Comparison of ENCODE assay signal across 9 mouse cellular contexts in genomic region chr10:79919251-79919849, GRCm38 (mm10). TPM values are rescaled to one million over a fixed set of nuclear protein-coding genes. Genes with fewer than 3 reads are reported as not detected.
DNase-seq lines count a peak whose midpoint lies in the region; ATAC-seq and TF ChIP-seq lines count a peak whose summit lies in the region.
"Had no signal": no experiment of that assay in that cellular context is flagged by ENCODE, and none has a peak within 500 bp of the region (broad histone marks: within the 10 kb centered on the region; RNA-seq: fewer than 3 reads in every experiment).

No protein-coding gene starts in this region.

- peak overlapping the region; percentile 43; the same call in 1 of the 2 replicates for H3K9ac ChIP-seq in hindbrain, embryonic 13.5 days
- H3K9ac ChIP-seq in hindbrain, postnatal 0 days (replicated peaks; ENCODE audit: low read length), result no peak overlapping the region
- H3K9ac ChIP-seq in embryonic facial prominence, embryonic 14.5 days (ENCODE audit: low read depth, low read length), result peak overlapping the region; percentile 37; the same call in 1 of the 2 replicates
- no peak overlapping the region for H3K9ac ChIP-seq in lung, postnatal 0 days (replicated peaks; ENCODE audit: low read depth)
- H3K9ac ChIP-seq: liver, embryonic 14.5 days had no signal

- H3K4me3 ChIP-seq in hindbrain, embryonic 13.5 days, result no peak overlapping the region
- no peak overlapping the region for H3K4me3 ChIP-seq in hindbrain, postnatal 0 days (ENCODE audit: low read length)
- H3K4me3 ChIP-seq in G1E (ENCODE audit: low read depth, low read length), result peak overlapping the region; percentile 54; the same call in 1 of the 2 replicates
- peak overlapping the region; percentile 17; the same call in 1 of the 2 replicates for H3K4me3 ChIP-seq in embryonic facial prominence, embryonic 14.5 days (ENCODE audit: low read depth, low read length)
- peak overlapping the region; percentile 10; the same call in 1 of the 2 replicates for H3K4me3 ChIP-seq in lung, postnatal 0 days (ENCODE audit: low read depth, low read length)

- TF ChIP-seq CTCF in hindbrain, postnatal 0 days (IDR thresholded peaks at IDR 0.05; ENCODE audit: low read depth), result no peak
- no peak for TF ChIP-seq CTCF in G1E (IDR thresholded peaks at IDR 0.05; ENCODE audit: low read depth, low read length)
- no peak for TF ChIP-seq CTCF in lung, postnatal 0 days (IDR thresholded peaks at IDR 0.05)

- H3K4me1 ChIP-seq in hindbrain, embryonic 13.5 days (replicated peaks), result peaks cover 61% of the 10 kb centered on the region
- peaks cover 24% of the 10 kb centered on the region for H3K4me1 ChIP-seq in hindbrain, postnatal 0 days (ENCODE audit: insufficient read depth, low read length)
- peaks cover 66% of the 10 kb centered on the region for H3K4me1 ChIP-seq in G1E (ENCODE audit: insufficient read depth, low read depth, low read length)
- peaks cover 21% of the 10 kb centered on the region for H3K4me1 ChIP-seq in embryonic facial prominence, embryonic 14.5 days (ENCODE audit: control insufficient read depth, insufficient read depth, low read length)
- peaks cover 21% of the 10 kb centered on the region; the same call in 1 of the 2 replicates for H3K4me1 ChIP-seq in lung, postnatal 0 days (ENCODE audit: insufficient read depth, low read depth, low read length)

- no peak for ATAC-seq in hindbrain, embryonic 13.5 days (ENCODE audit: low FRiP score)
- ATAC-seq in hindbrain, postnatal 0 days, result no peak
- ATAC-seq in G1E (ENCODE audit: extremely low read depth, insufficient number of reproducible peaks, low FRiP score, poor library complexity, severe bottlenecking), result no peak
- no peak for ATAC-seq in embryonic facial prominence, embryonic 14.5 days (ENCODE audit: low read depth)
- no peak for ATAC-seq in lung, postnatal 0 days

- TF ChIP-seq EP300 in lung, postnatal 0 days (IDR thresholded peaks at IDR 0.05), result no peak

- no peak overlapping the region for H3K4me2 ChIP-seq in hindbrain, embryonic 13.5 days
- H3K4me2 ChIP-seq in hindbrain, postnatal 0 days (ENCODE audit: low read depth, low read length), result no peak overlapping the region
- H3K4me2 ChIP-seq in embryonic facial prominence, embryonic 14.5 days (ENCODE audit: low read depth, low read length), result peak overlapping the region; percentile 34
- H3K4me2 ChIP-seq in lung, postnatal 0 days (replicated peaks; ENCODE audit: low read depth, low read length), result peak overlapping the region; percentile 50

- 4% methylated on average over 21 of the region's 21 CpGs for WGBS in hindbrain, embryonic 13.5 days
- WGBS in hindbrain, postnatal 0 days, result 7% methylated on average over 21 of the region's 21 CpGs
- WGBS in embryonic facial prominence, embryonic 14.5 days, result 7% methylated on average over 18 of the region's 21 CpGs
- 9% methylated on average over 20 of the region's 21 CpGs for WGBS in lung, postnatal 0 days

- peaks cover 71% of the 10 kb centered on the region for H3K27me3 ChIP-seq in hindbrain, embryonic 13.5 days
- peaks cover 53% of the 10 kb centered on the region for H3K27me3 ChIP-seq in hindbrain, postnatal 0 days (ENCODE audit: insufficient read depth, low read length)
- no peaks in the 10 kb centered on the region; the same call in 1 of the 2 replicates for H3K27me3 ChIP-seq in G1E (ENCODE audit: insufficient read depth, low read length)
- peaks cover 60% of the 10 kb centered on the region for H3K27me3 ChIP-seq in embryonic facial prominence, embryonic 14.5 days (replicated peaks; ENCODE audit: control insufficient read depth, insufficient read depth, low read length)
- peaks cover 35% of the 10 kb centered on the region for H3K27me3 ChIP-seq in lung, postnatal 0 days (replicated peaks; ENCODE audit: insufficient read depth, low read length)

- no peaks in the 10 kb centered on the region for H3K9me3 ChIP-seq in hindbrain, embryonic 13.5 days
- no peaks in the 10 kb centered on the region for H3K9me3 ChIP-seq in hindbrain, postnatal 0 days (ENCODE audit: low read length)
- peaks cover 15% of the 10 kb centered on the region for H3K9me3 ChIP-seq in G1E (replicated peaks)
- H3K9me3 ChIP-seq in embryonic facial prominence, embryonic 14.5 days (ENCODE audit: control insufficient read depth, low read length), result no peaks in the 10 kb centered on the region
- no peaks in the 10 kb centered on the region for H3K9me3 ChIP-seq in lung, postnatal 0 days (ENCODE audit: low read length)

- DNase-seq in hindbrain, postnatal 0 days (ENCODE audit: low spot score), result no peak
- DNase-seq in G1E (ENCODE audit: low spot score), result no peak
- DNase-seq in embryonic facial prominence, embryonic 14.5 days (ENCODE audit: low spot score), result no peak
- DNase-seq in lung, postnatal 0 days (ENCODE audit: low spot score), result peak; percentile 46
- DNase-seq in adrenal gland, postnatal 14 days, result no peak
- no peak for DNase-seq in right cerebral cortex, postnatal 4 days

- H3K36me3 ChIP-seq in hindbrain, embryonic 13.5 days, result no peaks in the 10 kb centered on the region
- no peaks in the 10 kb centered on the region for H3K36me3 ChIP-seq in hindbrain, postnatal 0 days (ENCODE audit: insufficient read depth, low read length)
- peaks cover 3% of the 10 kb centered on the region for H3K36me3 ChIP-seq in G1E (replicated peaks)
- no peaks in the 10 kb centered on the region for H3K36me3 ChIP-seq in embryonic facial prominence, embryonic 14.5 days (ENCODE audit: control insufficient read depth, insufficient read depth, low read length)
- H3K36me3 ChIP-seq in lung, postnatal 0 days (ENCODE audit: insufficient read depth, low read length), result no peaks in the 10 kb centered on the region

- no peak overlapping the region for H3K27ac ChIP-seq in hindbrain, embryonic 13.5 days
- no peak overlapping the region for H3K27ac ChIP-seq in hindbrain, postnatal 0 days
- H3K27ac ChIP-seq in embryonic facial prominence, embryonic 14.5 days (replicated peaks; ENCODE audit: low read depth, low read length), result no peak overlapping the region
- no peak overlapping the region for H3K27ac ChIP-seq in lung, postnatal 0 days (ENCODE audit: low read length)
- H3K27ac ChIP-seq: liver, embryonic 14.5 days had no signal

RNA-seq across cellular contexts. Expression of gene R3hdm4, which starts 1.7 kb away (rescaled TPM):
- polyA plus RNA-seq in hindbrain, embryonic 13.5 days (2015; fragmentation: Nextera tagmentation; extraction: Ambion mirVana), result 243 and 256 TPM in 2 replicates
- total RNA-seq in hindbrain, postnatal 0 days (2014; rRNA removed), result 111 and 133 TPM in 2 replicates
- 252 and 267 TPM in 2 replicates for polyA plus RNA-seq in hindbrain, postnatal 0 days (2015; fragmentation: Nextera tagmentation; extraction: Ambion mirVana)
- 118 and 134 TPM in 2 replicates for total RNA-seq in G1E (2014; fragmentation: Nextera tagmentation)
- total RNA-seq in G1E (2017), result 35.0 and 35.8 TPM in 2 replicates
- 185 and 203 TPM in 2 replicates for polyA plus RNA-seq in G1E (2012)
- 114 and 124 TPM in 2 replicates for polyA plus RNA-seq in embryonic facial prominence, embryonic 14.5 days (2014; fragmentation: Nextera tagmentation; extraction: Ambion mirVana)
- polyA plus RNA-seq in lung, postnatal 0 days (2015; fragmentation: Nextera tagmentation; extraction: Ambion mirVana), result 123 and 129 TPM in 2 replicates
- total RNA-seq in adrenal gland, postnatal 14 days (2021), result 75.8 and 82.8 TPM in 2 replicates

RNA-seq across cellular contexts. Expression of gene Kiss1r, which starts 2.6 kb away (rescaled TPM):
- 2.1 and 2.3 TPM in 2 replicates for polyA plus RNA-seq in hindbrain, embryonic 13.5 days (2015; fragmentation: Nextera tagmentation; extraction: Ambion mirVana)
- total RNA-seq in hindbrain, postnatal 0 days (2014; rRNA removed), result 7.7 and 9.4 TPM in 2 replicates
- 3.4 and 3.9 TPM in 2 replicates for polyA plus RNA-seq in hindbrain, postnatal 0 days (2015; fragmentation: Nextera tagmentation; extraction: Ambion mirVana)
- total RNA-seq in G1E (2014; fragmentation: Nextera tagmentation), result 0.30 and 0.39 TPM in 2 replicates
- total RNA-seq in G1E (2017), result 0.33 and 0.93 TPM in 2 replicates
- 0.33 and 0.56 TPM in 2 replicates for polyA plus RNA-seq in G1E (2012)
- 0.56 and 0.58 TPM in 2 replicates for polyA plus RNA-seq in embryonic facial prominence, embryonic 14.5 days (2014; fragmentation: Nextera tagmentation; extraction: Ambion mirVana)
- 1.6 and 1.7 TPM in 2 replicates for polyA plus RNA-seq in lung, postnatal 0 days (2015; fragmentation: Nextera tagmentation; extraction: Ambion mirVana)
- total RNA-seq in adrenal gland, postnatal 14 days (2021), result 0.98 and 1.5 TPM in 2 replicates

RNA-seq across cellular contexts. Expression of gene Arid3a, which starts 7.5 kb away (rescaled TPM):
- polyA plus RNA-seq in hindbrain, embryonic 13.5 days (2015; fragmentation: Nextera tagmentation; extraction: Ambion mirVana), result 3.5 and 4.0 TPM in 2 replicates
- 9.7 and 10.1 TPM in 2 replicates for total RNA-seq in hindbrain, postnatal 0 days (2014; rRNA removed)
- polyA plus RNA-seq in hindbrain, postnatal 0 days (2015; fragmentation: Nextera tagmentation; extraction: Ambion mirVana), result 2.5 and 2.6 TPM in 2 replicates
- 35.4 and 41.3 TPM in 2 replicates for total RNA-seq in G1E (2014; fragmentation: Nextera tagmentation)
- 32.8 and 35.1 TPM in 2 replicates for total RNA-seq in G1E (2017)
- polyA plus RNA-seq in G1E (2012), result 164 and 202 TPM in 2 replicates
- 3.1 and 3.5 TPM in 2 replicates for polyA plus RNA-seq in embryonic facial prominence, embryonic 14.5 days (2014; fragmentation: Nextera tagmentation; extraction: Ambion mirVana)
- polyA plus RNA-seq in lung, postnatal 0 days (2015; fragmentation: Nextera tagmentation; extraction: Ambion mirVana), result 4.8 and 7.1 TPM in 2 replicates
- 5.9 and 6.9 TPM in 2 replicates for total RNA-seq in adrenal gland, postnatal 14 days (2021)

RNA-seq across cellular contexts. Expression of gene Gm26602, which starts 8.7 kb away (rescaled TPM):
- 20.6 and 22.0 TPM in 2 replicates for polyA plus RNA-seq in hindbrain, embryonic 13.5 days (2015; fragmentation: Nextera tagmentation; extraction: Ambion mirVana)
- not detected in 2 replicates for total RNA-seq in hindbrain, postnatal 0 days (2014; rRNA removed)
- polyA plus RNA-seq in hindbrain, postnatal 0 days (2015; fragmentation: Nextera tagmentation; extraction: Ambion mirVana), result 4.9 and 17.2 TPM in 2 replicates
- not detected in 2 replicates for total RNA-seq in G1E (2014; fragmentation: Nextera tagmentation)
- total RNA-seq in G1E (2017), result not detected in 2 replicates
- 0.41 and 1.0 TPM in 2 replicates for polyA plus RNA-seq in G1E (2012)
- 4.1 and 6.7 TPM in 2 replicates for polyA plus RNA-seq in embryonic facial prominence, embryonic 14.5 days (2014; fragmentation: Nextera tagmentation; extraction: Ambion mirVana)
- not detected in 2 replicates for polyA plus RNA-seq in lung, postnatal 0 days (2015; fragmentation: Nextera tagmentation; extraction: Ambion mirVana)
- total RNA-seq in adrenal gland, postnatal 14 days (2021), result not detected in 2 replicates
- polyA plus RNA-seq: frontal cortex, adult 2 months; liver, embryonic 14.5 days had no signal

RNA-seq across cellular contexts. Expression of gene Med16, which starts 10.6 kb away (rescaled TPM):
- 55.3 and 58.3 TPM in 2 replicates for polyA plus RNA-seq in hindbrain, embryonic 13.5 days (2015; fragmentation: Nextera tagmentation; extraction: Ambion mirVana)
- 71.4 and 82.2 TPM in 2 replicates for total RNA-seq in hindbrain, postnatal 0 days (2014; rRNA removed)
- 43.2 and 48.4 TPM in 2 replicates for polyA plus RNA-seq in hindbrain, postnatal 0 days (2015; fragmentation: Nextera tagmentation; extraction: Ambion mirVana)
- 12.0 and 14.0 TPM in 2 replicates for total RNA-seq in G1E (2014; fragmentation: Nextera tagmentation)
- 10.4 and 12.2 TPM in 2 replicates for total RNA-seq in G1E (2017)
- 49.4 and 51.7 TPM in 2 replicates for polyA plus RNA-seq in G1E (2012)
- 33.7 and 40.2 TPM in 2 replicates for polyA plus RNA-seq in embryonic facial prominence, embryonic 14.5 days (2014; fragmentation: Nextera tagmentation; extraction: Ambion mirVana)
- 32.0 and 32.8 TPM in 2 replicates for polyA plus RNA-seq in lung, postnatal 0 days (2015; fragmentation: Nextera tagmentation; extraction: Ambion mirVana)
- total RNA-seq in adrenal gland, postnatal 14 days (2021), result 32.0 and 38.4 TPM in 2 replicates

Comparison
In these comparisons a context has a peak if more than half of its experiments do, and no peak if none do; other contexts are left out.
1. H3K9ac ChIP-seq: peak in hindbrain, embryonic 13.5 days (single experiment) and embryonic facial prominence, embryonic 14.5 days (single experiment); none in hindbrain, postnatal 0 days (single experiment) and lung, postnatal 0 days (single experiment).
2. H3K4me2 ChIP-seq: peak in embryonic facial prominence, embryonic 14.5 days (single experiment) and lung, postnatal 0 days (single experiment); none in hindbrain, embryonic 13.5 days (single experiment) and hindbrain, postnatal 0 days (single experiment).
3. H3K4me3 ChIP-seq: peak in G1E (single experiment), embryonic facial prominence, embryonic 14.5 days (single experiment) and lung, postnatal 0 days (single experiment); none in hindbrain, embryonic 13.5 days (single experiment) and hindbrain, postnatal 0 days (single experiment).
4. RNA of gene Arid3a, which starts 7.5 kb away (polyA plus RNA-seq): 164 to 202 TPM in G1E; 4.8 to 7.1 TPM in lung, postnatal 0 days, 3.5 to 4.0 TPM in hindbrain, embryonic 13.5 days, 3.1 to 3.5 TPM in embryonic facial prominence, embryonic 14.5 days and 2.5 to 2.6 TPM in hindbrain, postnatal 0 days; every median in the first group is over 10 times any median in the second.